In genomic region chr5:43821538-43821937, GRCm38 (mm10) we compare ENCODE assay signal across 7 mouse cellular contexts. TPM values are rescaled to one million over a fixed set of nuclear protein-coding genes. Genes with fewer than 3 reads are reported as not detected.
DNase-seq lines count a peak whose midpoint lies in the region; ATAC-seq lines count a peak whose summit lies in the region.

Gene Fbxl5, minus strand, starts transcription at chr5:43821638.

- H3K36me3 ChIP-seq in forebrain, embryonic 12.5 days (replicated peaks): no peaks in the 10 kb centered on the region
- H3K36me3 ChIP-seq in limb, embryonic 15.5 days: no peaks in the 10 kb centered on the region
- H3K36me3 ChIP-seq in stomach, embryonic 16.5 days (ENCODE audit: control insufficient read depth, insufficient read depth, low read length): no peaks in the 10 kb centered on the region

- H3K27me3 ChIP-seq in forebrain, embryonic 12.5 days: no peaks in the 10 kb centered on the region
- H3K27me3 ChIP-seq in limb, embryonic 15.5 days: no peaks in the 10 kb centered on the region
- H3K27me3 ChIP-seq in stomach, embryonic 16.5 days (ENCODE audit: control insufficient read depth, insufficient read depth, low read length): no peaks in the 10 kb centered on the region

- H3K9ac ChIP-seq in forebrain, embryonic 12.5 days: no peak within 1 kb of the TSS
- H3K9ac ChIP-seq in limb, embryonic 15.5 days: no peak within 1 kb of the TSS
- H3K9ac ChIP-seq in stomach, embryonic 16.5 days (ENCODE audit: low read length): no peak within 1 kb of the TSS

- no peaks in the 10 kb centered on the region for H3K4me1 ChIP-seq in forebrain, embryonic 12.5 days
- peaks cover 5% of the 10 kb centered on the region; the same call in 1 of the 2 replicates for H3K4me1 ChIP-seq in limb, embryonic 15.5 days
- H3K4me1 ChIP-seq in stomach, embryonic 16.5 days (ENCODE audit: control insufficient read depth, insufficient read depth, low read length): no peaks in the 10 kb centered on the region; the same call in 1 of the 2 replicates

- H3K27ac ChIP-seq in forebrain, embryonic 12.5 days: no peak within 1 kb of the TSS
- no peak within 1 kb of the TSS for H3K27ac ChIP-seq in limb, embryonic 15.5 days
- H3K27ac ChIP-seq in stomach, embryonic 16.5 days (ENCODE audit: low read length): no peak within 1 kb of the TSS

- no peaks in the 10 kb centered on the region for H3K9me3 ChIP-seq in forebrain, embryonic 12.5 days
- H3K9me3 ChIP-seq in limb, embryonic 15.5 days: no peaks in the 10 kb centered on the region
- H3K9me3 ChIP-seq in stomach, embryonic 16.5 days (replicated peaks; ENCODE audit: control insufficient read depth, low read length): no peaks in the 10 kb centered on the region

- H3K4me3 ChIP-seq in forebrain, embryonic 12.5 days (replicated peaks): no peak within 1 kb of the TSS
- no peak within 1 kb of the TSS for H3K4me3 ChIP-seq in limb, embryonic 15.5 days
- no peak within 1 kb of the TSS for H3K4me3 ChIP-seq in stomach, embryonic 16.5 days (replicated peaks; ENCODE audit: low read length)

- no peak for DNase-seq in urinary bladder, adult 2 months (ENCODE audit: low spot score)
- DNase-seq in urinary bladder, postnatal 36 days (ENCODE audit: low spot score in 2 of 2): no peak
- no peak for DNase-seq in heart, postnatal 4 days
- no peak for DNase-seq in right cerebral cortex, adult 18-20 months

- no peak within 1 kb of the TSS for H3K4me2 ChIP-seq in forebrain, embryonic 12.5 days
- no peak within 1 kb of the TSS for H3K4me2 ChIP-seq in limb, embryonic 15.5 days
- no peak within 1 kb of the TSS for H3K4me2 ChIP-seq in stomach, embryonic 16.5 days (ENCODE audit: low read depth, low read length)

- WGBS in forebrain, embryonic 12.5 days: 85% methylated on average over 19 of the region's 19 CpGs
- 74% methylated on average over 19 of the region's 19 CpGs for WGBS in limb, embryonic 15.5 days
- WGBS in stomach, embryonic 16.5 days: 80% methylated on average over 19 of the region's 19 CpGs

- no peak for ATAC-seq in forebrain, embryonic 12.5 days (ENCODE audit: low FRiP score)
- no peak for ATAC-seq in limb, embryonic 15.5 days (ENCODE audit: insufficient number of reproducible peaks, low FRiP score, low TSS enrichment, low read depth)
- ATAC-seq in stomach, embryonic 16.5 days (ENCODE audit: insufficient read depth, low FRiP score): no peak

RNA-seq across cellular contexts. Expression of gene Fbxl5, which starts in this region (rescaled TPM):
- polyA plus RNA-seq in urinary bladder, adult 2 months (2012; rRNA removed): 45.2 and 48.5 TPM in 2 replicates
- 70.1 and 70.5 TPM in 2 replicates for polyA plus RNA-seq in forebrain, embryonic 12.5 days (2016; fragmentation: Nextera tagmentation; extraction: Ambion mirVana)
- 10 to 100 TPM; 35.7 to 37.8 TPM for total RNA-seq in heart, postnatal 4 days (2021)
- polyA plus RNA-seq in limb, embryonic 15.5 days (2015; fragmentation: Nextera tagmentation; extraction: Ambion mirVana): 54.0 and 54.6 TPM in 2 replicates
- polyA plus RNA-seq in stomach, embryonic 16.5 days (2015; fragmentation: Nextera tagmentation; extraction: Ambion mirVana): 58.7 and 62.1 TPM in 2 replicates
